Mouse (Mus musculus) bone marrow macrophage, adult 2 months (primary cell): ENCODE results near the gene Ptpn3.

Source experiments
- CTCF ChIP-seq: IDR thresholded peaks from 2 replicates; pipeline ENCODE4 v1.5.1; 2012; ENCODE audit warnings: low read depth, mild to moderate bottlenecking, low read length, moderate library complexity
- POLR2A ChIP-seq: IDR thresholded peaks from 2 replicates; pipeline ENCODE4 v1.6.1; 2012; ENCODE audit warnings: mild to moderate bottlenecking, low read depth, low read length, borderline replicate concordance

- TF ChIP-seq POLR2A, result no peak
- no peak for TF ChIP-seq CTCF
Observed at GRCm38 (mm10) chr4:57338923-57339322, 37.3 kb upstream of the Ptpn3 start.
